Mouse (Mus musculus) small intestine, adult 2 months (tissue): ENCODE results near the gene Pm20d1.

Source experiments
- CTCF ChIP-seq: fragments of 200-500 bp; IDR thresholded peaks from 2 replicates; pipeline ENCODE4 v1.5.1; 2012; ENCODE audit warnings: low read depth, mild to moderate bottlenecking, control low read depth, inconsistent platforms, low read length, moderate library complexity, mixed read lengths; ENCODE audit not compliant: insufficient replicate concordance, insufficient read length; ENCODE audit errors: extremely low read depth
- POLR2A ChIP-seq: fragments of 200-500 bp; IDR thresholded peaks from 2 replicates; pipeline ENCODE4 v1.6.1; 2012; ENCODE audit warnings: low read depth, mild to moderate bottlenecking, control low read depth, inconsistent platforms, low read length, moderate library complexity

GRCm38 (mm10) chr1:131827207-131827786, 30.1 kb downstream of the Pm20d1 start, which contains the start of gene Slc41a1:
- TF ChIP-seq CTCF (no peak), POLR2A (no peak)
